In genomic region chr14:57699461-57699970, GRCm38 (mm10) we compare ENCODE assay signal across 26 mouse cellular contexts. TPM values are rescaled to one million over a fixed set of nuclear protein-coding genes. Genes with fewer than 3 reads are reported as not detected.
"Had no signal": no experiment of that assay in that cellular context is flagged by ENCODE, and none has a peak within 500 bp of the region (broad histone marks: within the 10 kb centered on the region; RNA-seq: fewer than 3 reads in every experiment).

No protein-coding gene starts in this region.

- H3K4me1 ChIP-seq: neural tube, embryonic 13.5 days had no signal

- H3K9ac ChIP-seq: liver, embryonic 13.5 days; lung, embryonic 14.5 days; midbrain, embryonic 12.5 days; midbrain, embryonic 15.5 days; neural tube, embryonic 13.5 days had no signal

- H3K27me3 ChIP-seq: liver, embryonic 13.5 days; midbrain, embryonic 12.5 days; midbrain, embryonic 15.5 days; neural tube, embryonic 13.5 days had no signal

- H3K9me3 ChIP-seq: liver, embryonic 13.5 days; midbrain, embryonic 12.5 days; midbrain, embryonic 15.5 days; neural tube, embryonic 13.5 days had no signal

- H3K27ac ChIP-seq: kidney, postnatal 0 days; left cerebral cortex, adult 2 months; liver, embryonic 13.5 days; macrophage; midbrain, embryonic 12.5 days; midbrain, embryonic 15.5 days; neural tube, embryonic 13.5 days had no signal

- H3K4me2 ChIP-seq: liver, embryonic 13.5 days; lung, embryonic 14.5 days; midbrain, embryonic 12.5 days; midbrain, embryonic 15.5 days; neural tube, embryonic 13.5 days had no signal

- H3K4me3 ChIP-seq: left cerebral cortex, adult 2 months; liver, embryonic 13.5 days; midbrain, embryonic 12.5 days; midbrain, embryonic 15.5 days; neural tube, embryonic 13.5 days had no signal

- DNase-seq: kidney, adult 9 months; kidney, postnatal 36 days; layer of hippocampus, postnatal 36 days; liver, embryonic 13.5 days; lung, embryonic 14.5 days; retina, postnatal 1 day; right cerebral cortex, postnatal 25 days; spleen, adult 18-20 months; thymus, adult 2 months; thymus, postnatal 14 days; thymus, postnatal 4 days had no signal

- ATAC-seq: lung, postnatal 0 days; midbrain, embryonic 15.5 days had no signal

RNA-seq across cellular contexts. Expression of gene Gm49361, which starts 46.4 kb away (rescaled TPM):
- total RNA-seq: layer of hippocampus, postnatal 10 days; left cerebral cortex, postnatal 36 days; liver, adult 2 months; neutrophil, adult 5-6 weeks had no signal
- polyA plus RNA-seq: kidney, postnatal 0 days; limb, embryonic 11.5 days; limb, embryonic 14.5 days; liver, adult 2 months; liver, embryonic 13.5 days; liver, embryonic 16.5 days; lung, embryonic 14.5 days; lung, postnatal 0 days; macrophage; midbrain, embryonic 12.5 days; midbrain, embryonic 15.5 days; neural tube, embryonic 13.5 days; stomach, embryonic 16.5 days; thymus, adult 2 months had no signal
